Mouse (Mus musculus): ENCODE results near the gene Vstm2a. TPM values are rescaled to one million over a fixed set of nuclear protein-coding genes. Genes with fewer than 3 reads are reported as not detected.

The Vstm2a gene
- under 1 TPM in 1 of 2 experiments, not detected in 1; 0.45 TPM for polyA plus RNA-seq (2017; shearing (Covaris generic))

GRCm38 (mm10) chr11:16257473-16257921 lies at the start of gene Vstm2a:
Gene Vstm2a (plus strand): TSS chr11:16257724.

